Mouse (Mus musculus): ENCODE data around the gene Slc23a3. TPM values are rescaled to one million over a fixed set of nuclear protein-coding genes. Genes with fewer than 3 reads are reported as not detected.
A peak's percentile ranks its signal among the peaks of the same experiment; 100 is the strongest.

Gene Slc23a3
- 0.08 TPM for polyA plus RNA-seq (2012; fragmentation: generic; extraction: Trizol)

DNA sequence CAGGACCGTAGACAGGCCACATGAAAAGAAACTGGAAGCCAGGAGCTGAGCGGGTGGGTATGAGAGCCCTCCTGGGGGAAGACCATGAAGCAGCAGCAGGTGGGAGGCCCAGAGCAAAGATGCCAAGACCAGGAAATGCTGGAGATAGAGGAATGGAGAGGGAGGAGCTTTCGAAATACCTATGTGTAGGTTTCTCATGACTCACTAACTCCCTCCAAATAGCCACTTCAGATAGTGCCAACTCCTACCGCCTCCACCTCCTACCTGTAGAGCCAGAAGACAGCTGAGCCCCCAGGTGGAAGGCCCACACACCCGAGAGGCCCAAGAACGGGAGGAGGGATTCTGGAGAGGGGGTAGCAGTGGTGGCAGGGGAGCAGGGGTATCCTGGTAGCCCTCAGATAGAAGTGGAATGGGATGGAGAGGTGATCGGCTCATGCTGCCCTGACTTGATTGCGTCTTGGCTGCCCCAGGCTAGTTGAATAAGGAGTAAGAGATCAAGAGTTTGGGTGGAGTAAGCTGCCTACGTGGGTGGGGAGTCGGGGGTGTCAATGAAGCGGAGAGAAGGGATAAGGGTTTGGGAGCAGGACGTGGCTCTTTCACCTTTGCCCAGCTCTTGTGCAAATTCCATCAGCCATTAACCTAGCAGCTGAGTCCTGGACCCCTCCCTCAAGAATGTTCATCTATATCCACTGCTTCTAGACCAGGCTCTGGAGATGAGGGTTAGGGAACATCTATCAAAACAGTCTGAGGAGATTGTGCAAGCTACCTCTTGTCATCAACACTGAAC, at the start of gene Slc23a3:
Gene Slc23a3, minus strand, starts transcription at position 470 of the 787 bp plus-strand sequence.
- Histone ChIP-seq H3K4me3 (no peak within 1 kb of the TSS), H3K79me2 (ENCODE audit: control insufficient read depth, insufficient read depth) (no peaks in the 10 kb centered on the region), H3K36me3 (ENCODE audit: control insufficient read depth, insufficient read depth) (peaks cover 11% of the 10 kb centered on the region), H3K4me2 (ENCODE audit: low read depth) (no peak within 1 kb of the TSS), H3ac (ENCODE audit: control insufficient read depth, insufficient read length) (no peak within 1 kb of the TSS), H3K27me3 (ENCODE audit: control insufficient read depth, insufficient read depth, insufficient read length) (no peaks in the 10 kb centered on the region)
- TF ChIP-seq MYOD1 (IDR thresholded peaks at IDR 0.05; ENCODE audit: control insufficient read depth in 1 of 3, insufficient read length in 2 of 3, low read depth in 2 of 3) (no peak), POLR2A (IDR thresholded peaks at IDR 0.05; ENCODE audit: insufficient read length, low read depth) (no peak), MAX (IDR thresholded peaks at IDR 0.05; ENCODE audit: low read depth) (no peak), SRF (IDR thresholded peaks at IDR 0.05; ENCODE audit: control insufficient read depth, insufficient read length, low read depth) (no peak), TCF3 (IDR thresholded peaks at IDR 0.05; ENCODE audit: insufficient read length, low read depth) (no peak), TCF12 (IDR thresholded peaks at IDR 0.05; ENCODE audit: insufficient read depth, poor library complexity, severe bottlenecking) (no peak), REST (IDR thresholded peaks at IDR 0.05; ENCODE audit: insufficient read depth, insufficient read length) (no peak), USF1 (IDR thresholded peaks at IDR 0.05; ENCODE audit: low read depth) (no peak), MYOG (IDR thresholded peaks at IDR 0.05; ENCODE audit: control insufficient read depth in 1 of 3, insufficient read depth in 1 of 3, insufficient read length in 2 of 3, low read depth in 2 of 3) (no peak), E2F4 (IDR thresholded peaks at IDR 0.05; ENCODE audit: insufficient read depth) (no peak), CEBPB (IDR thresholded peaks at IDR 0.05; ENCODE audit: insufficient read depth, poor library complexity, severe bottlenecking) (no peak), POLR2AphosphoS2 (IDR thresholded peaks at IDR 0.05; ENCODE audit: insufficient read length, low read depth) (no peak)

DNA sequence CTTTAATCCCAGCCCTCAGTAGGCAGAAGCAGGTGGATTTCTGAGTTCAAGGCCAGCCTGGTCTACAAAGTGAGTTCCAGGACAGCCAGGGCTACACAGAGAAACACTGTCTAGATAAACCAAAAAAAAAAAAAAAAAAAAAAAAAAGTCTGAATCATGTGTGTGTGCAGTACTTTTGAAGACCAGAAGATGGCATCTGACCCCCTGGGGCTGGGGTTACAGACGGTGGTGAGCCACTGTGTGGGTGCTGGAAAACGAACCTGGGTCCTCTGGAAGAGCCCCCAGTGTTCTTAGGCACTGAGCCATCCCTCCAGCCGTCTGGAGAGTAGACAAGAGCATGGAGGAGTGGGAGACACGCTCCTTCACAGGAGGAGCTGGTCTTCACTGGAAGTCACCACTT, 48.5 kb upstream of the Slc23a3 start:
- H3K79me2 ChIP-seq (ENCODE audit: control insufficient read depth, insufficient read depth) = no peaks in the 10 kb centered on the region
- no peaks in the 10 kb centered on the region for H3K27me3 ChIP-seq (ENCODE audit: control insufficient read depth, insufficient read depth, insufficient read length)
- TF ChIP-seq POLR2AphosphoS2 (IDR thresholded peaks at IDR 0.05; ENCODE audit: insufficient read length, low read depth) (no peak), E2F4 (IDR thresholded peaks at IDR 0.05; ENCODE audit: insufficient read depth) (no peak), REST (IDR thresholded peaks at IDR 0.05; ENCODE audit: insufficient read depth, insufficient read length) (no peak), MYOG (IDR thresholded peaks at IDR 0.05; ENCODE audit: control insufficient read depth in 1 of 3, insufficient read depth in 1 of 3, insufficient read length in 2 of 3, low read depth in 2 of 3) (no peak), SRF (IDR thresholded peaks at IDR 0.05; ENCODE audit: control insufficient read depth, insufficient read length, low read depth) (no peak), MAX (IDR thresholded peaks at IDR 0.05; ENCODE audit: low read depth) (no peak), TCF12 (IDR thresholded peaks at IDR 0.05; ENCODE audit: insufficient read depth, poor library complexity, severe bottlenecking) (no peak), USF1 (IDR thresholded peaks at IDR 0.05; ENCODE audit: low read depth) (no peak), CEBPB (IDR thresholded peaks at IDR 0.05; ENCODE audit: insufficient read depth, poor library complexity, severe bottlenecking) (no peak), TCF3 (IDR thresholded peaks at IDR 0.05; ENCODE audit: insufficient read length, low read depth) (no peak), MYOD1 (IDR thresholded peaks at IDR 0.05; ENCODE audit: control insufficient read depth in 1 of 3, insufficient read length in 2 of 3, low read depth in 2 of 3) (no peak), POLR2A (IDR thresholded peaks at IDR 0.05; ENCODE audit: insufficient read length, low read depth) (no peak)
- no peak overlapping the region for H3K4me3 ChIP-seq
- H3ac ChIP-seq (ENCODE audit: control insufficient read depth, insufficient read length) = no peak overlapping the region
- no peak overlapping the region for H3K4me2 ChIP-seq (ENCODE audit: low read depth)
- H3K36me3 ChIP-seq (ENCODE audit: control insufficient read depth, insufficient read depth) = peaks cover 6% of the 10 kb centered on the region

DNA sequence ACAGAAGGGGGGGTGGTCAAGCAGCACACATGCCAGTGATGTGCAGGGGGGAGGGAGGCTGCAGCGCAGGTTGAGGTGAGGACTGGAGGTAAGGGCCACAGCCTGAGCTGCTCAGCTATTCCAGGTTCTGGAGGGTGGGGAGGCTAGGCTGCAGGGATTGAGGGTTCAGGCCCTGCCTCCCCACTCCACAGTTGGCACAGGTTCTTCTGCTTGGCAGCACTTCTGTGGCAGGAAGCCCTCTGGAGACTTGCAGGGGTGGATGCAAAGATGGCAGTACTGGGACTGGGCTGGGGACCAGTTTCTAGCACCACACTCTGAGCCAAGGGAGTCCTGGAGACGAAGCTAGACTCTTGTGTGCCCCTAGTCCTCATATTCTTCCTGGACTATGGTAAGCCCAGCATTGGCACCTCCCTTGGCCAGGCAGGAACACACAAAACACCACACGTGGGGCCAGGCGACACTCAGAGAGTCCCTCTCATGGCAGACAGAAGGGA, 47.7 kb upstream of the Slc23a3 start:
- Histone ChIP-seq H3K79me2 (ENCODE audit: control insufficient read depth, insufficient read depth) (no peaks in the 10 kb centered on the region), H3K4me2 (ENCODE audit: low read depth) (no peak overlapping the region), H3K27me3 (ENCODE audit: control insufficient read depth, insufficient read depth, insufficient read length) (no peaks in the 10 kb centered on the region), H3K36me3 (ENCODE audit: control insufficient read depth, insufficient read depth) (peaks cover 4% of the 10 kb centered on the region), H3ac (ENCODE audit: control insufficient read depth, insufficient read length) (no peak overlapping the region), H3K4me3 (no peak overlapping the region)
- TF ChIP-seq E2F4 (IDR thresholded peaks at IDR 0.05; ENCODE audit: insufficient read depth) (no peak), REST (IDR thresholded peaks at IDR 0.05; ENCODE audit: insufficient read depth, insufficient read length) (no peak), POLR2A (IDR thresholded peaks at IDR 0.05; ENCODE audit: insufficient read length, low read depth) (no peak), MAX (IDR thresholded peaks at IDR 0.05; ENCODE audit: low read depth) (no peak), USF1 (IDR thresholded peaks at IDR 0.05; ENCODE audit: low read depth) (no peak), MYOG (IDR thresholded peaks at IDR 0.05; ENCODE audit: control insufficient read depth in 1 of 3, insufficient read depth in 1 of 3, insufficient read length in 2 of 3, low read depth in 2 of 3) (no peak), TCF3 (IDR thresholded peaks at IDR 0.05; ENCODE audit: insufficient read length, low read depth) (no peak), SRF (IDR thresholded peaks at IDR 0.05; ENCODE audit: control insufficient read depth, insufficient read length, low read depth) (no peak), MYOD1 (IDR thresholded peaks at IDR 0.05; ENCODE audit: control insufficient read depth in 1 of 3, insufficient read length in 2 of 3, low read depth in 2 of 3) (no peak), CEBPB (IDR thresholded peaks at IDR 0.05; ENCODE audit: insufficient read depth, poor library complexity, severe bottlenecking) (no peak)

DNA sequence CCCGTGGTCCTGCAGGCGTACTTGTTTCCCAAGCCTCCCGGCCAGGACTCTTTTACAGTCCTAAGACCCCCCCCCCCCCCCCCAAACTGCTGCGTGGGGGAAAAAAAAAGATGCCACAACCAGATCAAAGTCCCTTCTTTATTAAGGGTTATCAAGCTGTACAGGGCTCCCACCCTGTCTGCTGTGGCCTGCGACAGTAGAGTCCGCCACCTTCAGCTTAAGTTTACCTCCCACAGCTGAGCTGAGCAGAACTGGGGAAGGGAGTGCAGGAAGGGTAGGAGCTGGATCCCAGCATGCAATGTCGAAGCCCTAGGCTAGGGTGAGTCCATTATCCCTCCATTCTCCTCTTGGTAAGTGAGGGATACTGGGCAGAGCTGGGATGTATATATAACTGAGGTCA, 47.1 kb upstream of the Slc23a3 start:
- Histone ChIP-seq H3K79me2 (ENCODE audit: control insufficient read depth, insufficient read depth) (no peaks in the 10 kb centered on the region), H3K4me3 (peak overlapping the region; percentile 42), H3K36me3 (ENCODE audit: control insufficient read depth, insufficient read depth) (peaks cover 4% of the 10 kb centered on the region), H3ac (ENCODE audit: control insufficient read depth, insufficient read length) (peak overlapping the region; percentile 45), H3K4me2 (ENCODE audit: low read depth) (peak overlapping the region; percentile 80), H3K27me3 (ENCODE audit: control insufficient read depth, insufficient read depth, insufficient read length) (no peaks in the 10 kb centered on the region)
- TF ChIP-seq POLR2AphosphoS2 (IDR thresholded peaks at IDR 0.05; ENCODE audit: insufficient read length, low read depth) (no peak), USF1 (IDR thresholded peaks at IDR 0.05; ENCODE audit: low read depth) (no peak), MAX (IDR thresholded peaks at IDR 0.05; ENCODE audit: low read depth) (no peak), POLR2A (IDR thresholded peaks at IDR 0.05; ENCODE audit: insufficient read length, low read depth) (no peak), SRF (IDR thresholded peaks at IDR 0.05; ENCODE audit: control insufficient read depth, insufficient read length, low read depth) (no peak), TCF12 (IDR thresholded peaks at IDR 0.05; ENCODE audit: insufficient read depth, poor library complexity, severe bottlenecking) (no peak), MYOG (IDR thresholded peaks at IDR 0.05; ENCODE audit: control insufficient read depth in 1 of 3, insufficient read depth in 1 of 3, insufficient read length in 2 of 3, low read depth in 2 of 3) (no peak), TCF3 (IDR thresholded peaks at IDR 0.05; ENCODE audit: insufficient read length, low read depth) (no peak), REST (IDR thresholded peaks at IDR 0.05; ENCODE audit: insufficient read depth, insufficient read length) (no peak), E2F4 (IDR thresholded peaks at IDR 0.05; ENCODE audit: insufficient read depth) (no peak), MYOD1 (IDR thresholded peaks at IDR 0.05; ENCODE audit: control insufficient read depth in 1 of 3, insufficient read length in 2 of 3, low read depth in 2 of 3) (no peak), CEBPB (IDR thresholded peaks at IDR 0.05; ENCODE audit: insufficient read depth, poor library complexity, severe bottlenecking) (no peak)
